Mouse (Mus musculus) midbrain, embryonic 13.5 days (tissue): Measurements from ENCODE around the gene Meltf. TPM values are rescaled to one million over a fixed set of nuclear protein-coding genes. Genes with fewer than 3 reads are reported as not detected.

Experiments used
- ATAC-seq: fragments of 200-750 bp; cut with Nextera tagmentation; 2 replicates; pipeline ENCODE4 v1.8.0; 2017; ENCODE audit warnings: mild to moderate bottlenecking, moderate TSS enrichment, moderate library complexity
- H3K27ac ChIP-seq: fragments of 300-500 bp; sonication (generic); 2 replicates; pipeline ENCODE4 v1.5.1; 2015; ENCODE audit warnings: inconsistent platforms, mild to moderate bottlenecking, moderate library complexity
- H3K27me3 ChIP-seq: fragments of 300-500 bp; sonication (generic); 2 replicates; pipeline ENCODE4 v1.6.1; 2015; ENCODE audit warnings: mild to moderate bottlenecking, inconsistent platforms
- H3K36me3 ChIP-seq: fragments of 300-500 bp; sonication (generic); 2 replicates; pipeline ENCODE4 v1.6.1; 2015; ENCODE audit warnings: mild to moderate bottlenecking, inconsistent platforms
- H3K4me1 ChIP-seq: fragments of 300-500 bp; sonication (generic); replicated peaks from 2 replicates; pipeline ENCODE4 v1.6.1; 2015; ENCODE audit warnings: inconsistent platforms
- H3K4me2 ChIP-seq: fragments of 300-500 bp; sonication (generic); replicated peaks from 2 replicates; pipeline ENCODE4 v1.6.1; 2015; ENCODE audit warnings: moderate library complexity, mild to moderate bottlenecking, inconsistent platforms
- H3K4me3 ChIP-seq: fragments of 300-500 bp; sonication (generic); replicated peaks from 2 replicates; pipeline ENCODE4 v1.5.1; 2015; ENCODE audit warnings: mild to moderate bottlenecking, inconsistent platforms
- H3K9ac ChIP-seq: fragments of 300-500 bp; sonication (generic); replicated peaks from 2 replicates; pipeline ENCODE4 v1.6.1; 2015; ENCODE audit warnings: mild to moderate bottlenecking, inconsistent platforms
- H3K9me3 ChIP-seq: fragments of 300-500 bp; sonication (generic); 2 replicates; pipeline ENCODE4 v1.6.1; 2016; ENCODE audit warnings: mild to moderate bottlenecking, inconsistent platforms
- WGBS: fragments of 180-500 bp; shearing (Covaris S2); methylation state at CpG from one replicate; pipeline ENCODE4 v1.1.7; 2015; 5-methylcytosine and 5-hydroxymethylcytosine counted together
- polyA plus RNA-seq: library from polyadenylated mRNA; unstranded; fragments of >200 nt; fragmentation: Nextera tagmentation; extraction: Ambion mirVana; gene quantifications from 2 replicates; pipeline ENCODE4 v1.2.1, GENCODE M21; 2015

The Meltf gene
- polyA plus RNA-seq, 1 experiment from 2014 or later: 0.16 TPM

DNA sequence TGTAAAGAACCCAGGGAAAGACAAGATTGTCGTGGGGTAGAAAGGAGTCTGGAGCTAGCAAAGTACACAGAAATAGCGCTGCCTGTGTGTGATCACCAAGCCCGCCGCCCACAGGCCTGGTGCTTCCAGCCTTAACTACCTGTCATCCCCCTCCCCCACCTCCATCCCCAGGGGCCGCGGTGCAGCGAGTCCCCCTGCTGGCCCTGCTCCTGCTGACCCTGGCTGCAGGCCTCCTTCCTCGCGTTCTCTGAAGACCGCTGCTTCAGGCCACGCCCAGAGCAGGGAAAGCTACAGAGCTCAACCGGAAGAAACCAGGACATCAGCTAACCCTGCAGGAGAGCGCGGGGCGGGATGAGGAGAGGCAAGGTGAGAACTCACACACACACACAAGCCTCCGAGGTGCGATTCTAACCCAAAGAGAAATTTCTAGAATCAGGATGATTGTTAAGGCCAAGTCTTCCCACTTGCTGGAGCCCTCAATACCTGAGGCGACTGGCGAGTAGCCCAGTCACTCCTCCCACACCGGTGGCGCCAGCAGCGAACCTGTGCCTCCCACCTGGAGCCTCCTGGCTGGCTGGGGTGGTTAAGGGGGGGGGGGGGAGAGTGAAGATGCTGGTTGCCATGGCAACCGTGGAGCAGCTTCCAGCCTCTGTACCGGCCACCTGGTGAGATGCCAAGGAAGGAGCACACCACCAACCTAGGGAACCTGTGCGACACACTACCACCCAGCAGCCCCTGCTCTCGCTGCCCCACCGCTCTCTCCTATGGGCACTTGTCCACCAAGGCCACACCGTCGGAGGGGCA lies 18.6 kb downstream of the Meltf start:
- H3K4me3 ChIP-seq: peak overlapping the region; percentile 26
- 0 out of 2 replicates have a peak, but pooled peaks cover 6% of the 10 kb centered on the region for H3K9me3 ChIP-seq
- 10% methylated on average over 29 of the region's 29 CpGs for WGBS
- peak; percentile 75 for ATAC-seq
- H3K9ac ChIP-seq: peak overlapping the region; percentile 59
- peaks cover 21% of the 10 kb centered on the region for H3K4me1 ChIP-seq
- H3K4me2 ChIP-seq: peak overlapping the region; percentile 53
- H3K27ac ChIP-seq: peak overlapping the region; percentile 65
- no peaks in the 10 kb centered on the region for H3K36me3 ChIP-seq
- H3K27me3 ChIP-seq: no peaks in the 10 kb centered on the region

DNA sequence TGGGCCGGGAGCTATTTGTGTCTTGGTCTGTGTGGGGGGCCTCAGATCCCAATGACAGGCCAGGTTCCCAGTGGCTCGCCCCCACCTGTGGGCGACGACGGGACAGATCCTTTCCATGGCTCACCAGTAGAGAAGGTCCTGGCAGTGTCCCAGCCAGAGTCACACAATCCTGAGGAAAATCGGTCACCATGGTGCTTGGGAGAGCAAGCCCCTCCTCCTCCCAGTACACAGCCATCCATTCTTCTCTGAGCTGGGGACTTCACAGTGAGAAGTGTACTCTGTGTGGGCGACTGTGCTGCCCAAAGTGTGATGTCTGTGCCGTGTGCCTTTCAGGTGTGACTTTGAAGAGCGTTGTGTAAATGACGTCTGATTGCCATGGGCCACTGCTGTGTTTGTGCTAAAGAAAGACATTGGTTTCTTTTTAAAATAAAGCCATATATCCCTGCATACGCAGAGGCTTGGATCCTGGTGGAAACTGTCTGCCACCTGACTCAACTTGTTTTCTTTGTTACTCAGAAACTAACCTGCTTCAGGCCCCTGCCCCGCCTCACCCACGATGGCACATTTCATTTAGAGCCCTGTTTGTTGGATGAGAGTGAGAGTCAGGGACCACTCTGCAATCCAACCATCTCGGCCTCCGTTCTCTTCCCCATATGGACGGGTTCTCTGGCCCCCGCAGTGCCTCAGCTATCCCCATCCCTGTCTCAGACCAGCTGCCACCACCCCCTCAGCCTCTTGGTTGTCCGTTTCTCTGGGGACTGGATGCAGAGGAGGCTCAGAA lies 20.1 kb downstream of the Meltf start:
- Histone ChIP-seq H3K27me3 (no peaks in the 10 kb centered on the region), H3K4me3 (no peak overlapping the region), H3K9ac (no peak overlapping the region), H3K4me1 (peaks cover 21% of the 10 kb centered on the region), H3K36me3 (no peaks in the 10 kb centered on the region), H3K27ac (peak overlapping the region; percentile 25; the same call in 1 of the 2 replicates), H3K4me2 (no peak overlapping the region), H3K9me3 (0 out of 2 replicates have a peak, but pooled peaks cover 6% of the 10 kb centered on the region)
- peak; percentile 72; the same call in 1 of the 2 replicates for ATAC-seq
- WGBS: 75% methylated on average over 18 of the region's 18 CpGs

DNA sequence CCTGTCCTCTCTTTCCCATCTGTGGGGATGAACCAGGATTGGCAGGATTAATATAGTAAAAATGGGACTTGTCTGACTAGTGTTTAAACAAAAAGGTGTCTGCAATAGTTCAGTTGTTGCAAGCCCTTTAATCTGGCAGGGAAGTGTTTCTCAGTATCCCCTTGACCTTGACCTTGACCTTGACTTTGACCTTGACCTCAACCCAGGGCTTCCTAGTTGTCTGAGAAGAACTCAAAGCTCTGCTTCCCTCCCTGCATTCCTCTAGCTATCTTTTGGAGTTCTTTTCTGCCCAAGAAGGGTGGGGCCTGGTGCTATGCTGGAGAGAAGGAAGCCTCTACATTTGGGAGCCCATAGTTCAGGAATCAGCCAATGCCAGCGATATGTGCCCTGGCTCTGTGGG lies 23.3 kb downstream of the Meltf start:
- Histone ChIP-seq H3K27me3 (no peaks in the 10 kb centered on the region), H3K27ac (no peak overlapping the region), H3K36me3 (no peaks in the 10 kb centered on the region), H3K9me3 (0 out of 2 replicates have a peak, but pooled peaks cover 6% of the 10 kb centered on the region), H3K4me3 (no peak overlapping the region), H3K9ac (no peak overlapping the region), H3K4me2 (no peak overlapping the region), H3K4me1 (peaks cover 31% of the 10 kb centered on the region)
- 100% methylated on average over 1 of the region's 1 CpGs for WGBS
- no peak for ATAC-seq

DNA sequence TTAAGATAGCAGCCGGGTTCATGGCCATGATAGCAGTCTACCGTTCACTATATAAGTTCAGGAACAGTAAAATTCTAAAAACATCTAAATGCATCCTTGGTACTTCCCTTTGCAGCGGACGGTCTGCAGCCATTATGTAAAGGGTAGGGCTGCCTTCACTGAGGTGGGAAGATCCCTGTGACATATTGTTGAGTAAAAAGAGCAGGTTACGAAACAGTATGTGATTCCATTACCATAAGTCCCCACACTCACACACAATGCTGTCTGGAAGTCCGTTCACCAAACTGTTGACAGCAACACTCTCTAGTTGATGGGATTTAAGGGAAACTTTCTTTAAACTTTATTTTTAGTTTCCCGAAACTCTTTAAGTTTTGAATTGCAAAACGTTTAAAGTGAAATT lies 24.6 kb downstream of the Meltf start:
- Histone ChIP-seq H3K27me3 (no peaks in the 10 kb centered on the region), H3K4me1 (peaks cover 18% of the 10 kb centered on the region), H3K36me3 (no peaks in the 10 kb centered on the region), H3K9ac (no peak overlapping the region), H3K4me3 (no peak overlapping the region), H3K9me3 (0 out of 2 replicates have a peak, but pooled peaks cover 6% of the 10 kb centered on the region), H3K27ac (no peak overlapping the region), H3K4me2 (no peak overlapping the region)
- ATAC-seq: no peak
- 90% methylated on average over 8 of the region's 8 CpGs for WGBS

DNA sequence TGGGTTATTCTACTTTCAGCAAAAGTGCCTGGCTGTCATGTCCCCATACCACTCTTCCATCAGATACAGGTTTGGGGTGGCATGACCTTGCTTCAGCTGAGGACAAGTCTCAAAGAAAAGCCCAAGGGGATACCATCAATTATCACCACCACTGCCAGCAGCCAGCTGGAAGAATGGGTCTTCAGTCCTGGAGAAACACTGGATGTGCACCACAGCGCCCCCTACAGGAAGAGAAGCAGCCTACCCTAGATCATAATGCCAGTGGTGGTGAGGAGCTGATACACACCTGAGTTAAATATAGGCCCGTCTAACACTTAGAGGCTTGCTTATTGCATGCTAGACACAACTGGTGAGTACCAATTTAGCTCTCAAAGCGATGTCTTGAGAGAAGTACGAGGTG lies 26.7 kb downstream of the Meltf start:
- 0 out of 2 replicates have a peak, but pooled peaks cover 2% of the 10 kb centered on the region for H3K9me3 ChIP-seq
- no peak overlapping the region for H3K27ac ChIP-seq
- H3K36me3 ChIP-seq: no peaks in the 10 kb centered on the region
- WGBS: 81% methylated on average over 4 of the region's 4 CpGs
- ATAC-seq: no peak
- no peaks in the 10 kb centered on the region for H3K27me3 ChIP-seq
- no peak overlapping the region for H3K4me3 ChIP-seq
- H3K4me2 ChIP-seq: no peak overlapping the region
- H3K4me1 ChIP-seq: peaks cover 14% of the 10 kb centered on the region
- no peak overlapping the region for H3K9ac ChIP-seq

DNA sequence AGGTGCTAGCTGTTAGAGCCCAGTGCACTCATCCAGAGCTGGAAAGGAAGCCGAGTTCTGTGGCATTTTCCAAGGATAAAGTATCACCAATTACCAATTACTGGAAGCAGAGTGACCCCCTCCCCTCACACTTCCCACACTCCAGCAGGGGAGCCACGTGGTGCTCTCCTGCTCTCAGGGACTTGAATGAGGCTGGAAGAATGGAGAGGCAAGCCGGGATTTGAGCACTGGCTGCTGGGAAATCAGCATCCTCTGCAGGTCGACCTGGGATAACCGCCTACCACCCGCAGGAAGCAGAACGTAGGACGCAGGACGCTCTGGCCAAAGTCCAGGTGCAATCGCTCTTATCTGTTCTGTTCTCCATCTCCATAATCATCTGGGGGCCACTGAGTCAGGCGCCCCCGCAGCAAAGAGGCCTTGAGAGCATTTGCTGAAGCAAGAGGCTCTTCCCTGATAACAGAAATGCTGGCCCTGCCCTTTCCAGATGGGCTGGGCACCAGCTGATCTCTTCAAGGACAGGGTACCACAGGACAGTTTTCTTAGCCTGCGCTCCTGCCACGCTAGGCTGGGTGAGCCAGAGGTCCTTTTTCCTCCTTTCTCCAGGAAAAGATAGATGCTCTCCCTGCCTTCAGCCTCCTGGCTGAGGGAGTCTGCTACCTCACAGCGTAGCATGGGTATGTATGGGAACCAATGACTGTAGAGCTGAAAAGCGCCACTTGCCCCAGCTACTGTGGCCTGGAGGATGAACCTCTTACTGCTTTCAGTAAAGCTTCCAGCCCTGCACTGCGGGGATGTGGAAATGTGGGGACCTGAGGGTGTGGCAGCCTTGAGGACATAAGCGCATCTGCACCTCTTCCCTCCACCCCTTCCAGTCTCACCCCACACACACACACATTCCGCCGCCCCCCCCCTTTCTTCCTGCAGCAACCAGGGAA lies 27.5 kb downstream of the Meltf start:
- Histone ChIP-seq H3K9ac (no peak overlapping the region), H3K4me1 (peaks cover 14% of the 10 kb centered on the region), H3K4me3 (no peak overlapping the region), H3K36me3 (no peaks in the 10 kb centered on the region), H3K4me2 (peak overlapping the region; percentile 40), H3K27me3 (no peaks in the 10 kb centered on the region), H3K9me3 (no peaks in the 10 kb centered on the region), H3K27ac (no peak overlapping the region)
- ATAC-seq: peak; percentile 50; the same call in 1 of the 2 replicates
- 35% methylated on average over 19 of the region's 20 CpGs for WGBS

DNA sequence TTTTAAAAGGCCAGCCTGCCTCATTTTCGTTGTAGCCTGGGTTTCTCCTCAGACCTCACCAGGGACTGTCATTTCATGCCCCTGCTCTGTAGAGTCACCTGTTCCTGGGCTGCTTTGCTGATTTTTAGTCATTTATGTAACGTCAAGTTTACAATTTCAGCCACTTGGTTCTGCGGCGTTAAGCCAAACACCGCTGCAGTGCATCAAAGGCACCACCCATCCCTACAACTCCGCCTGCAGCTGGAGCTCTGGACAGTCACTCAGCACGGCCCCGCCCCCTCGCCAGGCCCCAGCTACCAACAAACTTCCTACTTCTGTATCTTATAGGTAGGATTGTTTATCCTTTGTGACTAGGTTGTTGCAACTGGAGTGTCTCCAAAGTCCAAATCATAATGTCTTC lies 28.3 kb downstream of the Meltf start:
- H3K9ac ChIP-seq: no peak overlapping the region
- H3K9me3 ChIP-seq: no peaks in the 10 kb centered on the region
- no peak overlapping the region for H3K4me3 ChIP-seq
- no peak overlapping the region for H3K27ac ChIP-seq
- peak; percentile 38; the same call in 1 of the 2 replicates for ATAC-seq
- H3K36me3 ChIP-seq: no peaks in the 10 kb centered on the region
- no peaks in the 10 kb centered on the region for H3K27me3 ChIP-seq
- 11% methylated on average over 9 of the region's 9 CpGs for WGBS
- peak overlapping the region; percentile 40 for H3K4me2 ChIP-seq
- peaks cover 14% of the 10 kb centered on the region for H3K4me1 ChIP-seq

DNA sequence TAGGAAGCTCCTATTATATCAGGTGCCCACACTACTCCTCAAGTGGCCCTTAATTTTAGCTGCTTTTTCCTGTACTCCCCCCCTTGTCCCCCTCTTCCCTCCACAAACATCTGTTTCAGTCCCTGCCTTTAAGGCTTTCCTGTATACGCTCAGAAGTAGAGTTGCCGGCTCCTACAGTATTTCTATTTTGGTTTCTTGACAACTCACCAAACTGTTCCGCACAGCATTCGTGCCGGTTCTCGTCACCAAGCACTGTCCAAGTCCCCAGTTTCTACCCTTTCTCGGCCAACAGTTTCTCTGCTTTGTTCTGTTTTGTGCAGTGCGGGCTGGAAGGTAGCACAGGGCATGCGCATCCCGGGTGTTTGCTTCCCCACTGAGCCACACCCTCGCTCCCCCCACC lies 30.3 kb downstream of the Meltf start:
- no peak overlapping the region for H3K9ac ChIP-seq
- H3K27me3 ChIP-seq: no peaks in the 10 kb centered on the region
- H3K4me3 ChIP-seq: no peak overlapping the region
- H3K4me2 ChIP-seq: no peak overlapping the region
- H3K9me3 ChIP-seq: no peaks in the 10 kb centered on the region
- WGBS: 71% methylated on average over 11 of the region's 11 CpGs
- no peaks in the 10 kb centered on the region for H3K36me3 ChIP-seq
- H3K4me1 ChIP-seq: peaks cover 14% of the 10 kb centered on the region
- ATAC-seq: no peak
- H3K27ac ChIP-seq: no peak overlapping the region

DNA sequence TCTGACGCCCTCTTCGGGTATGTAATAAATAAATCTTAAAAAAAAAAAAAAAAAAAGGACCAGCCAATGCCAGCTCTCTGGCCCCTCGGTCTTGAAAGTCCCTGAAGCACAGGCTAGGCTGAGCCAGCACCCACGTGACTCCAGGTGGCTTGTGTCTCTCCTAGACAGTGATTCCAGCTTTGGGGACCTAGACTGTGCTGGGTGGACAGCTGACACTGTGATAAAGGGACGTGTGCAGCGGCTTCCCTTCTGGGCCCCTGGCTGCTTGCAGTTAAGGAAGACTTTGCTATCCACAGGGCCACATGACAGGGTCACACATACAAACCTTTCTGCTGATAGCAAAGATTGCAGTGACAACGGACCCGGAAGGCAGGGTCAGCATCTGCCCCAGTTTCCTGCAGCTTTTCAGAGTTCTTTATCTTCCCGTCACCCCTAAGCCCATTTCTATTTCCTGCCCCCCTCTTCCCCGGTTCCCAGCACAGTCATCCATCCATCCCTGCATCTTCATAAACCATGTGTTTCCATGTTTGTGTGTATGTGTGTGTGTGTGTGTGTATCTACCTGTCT lies 31.8 kb downstream of the Meltf start:
- Histone ChIP-seq H3K9ac (no peak overlapping the region), H3K36me3 (no peaks in the 10 kb centered on the region), H3K4me1 (peaks cover 14% of the 10 kb centered on the region), H3K4me2 (no peak overlapping the region), H3K9me3 (no peaks in the 10 kb centered on the region), H3K27ac (no peak overlapping the region), H3K4me3 (no peak overlapping the region), H3K27me3 (no peaks in the 10 kb centered on the region)
- WGBS: 80% methylated on average over 10 of the region's 10 CpGs
- ATAC-seq: no peak

DNA sequence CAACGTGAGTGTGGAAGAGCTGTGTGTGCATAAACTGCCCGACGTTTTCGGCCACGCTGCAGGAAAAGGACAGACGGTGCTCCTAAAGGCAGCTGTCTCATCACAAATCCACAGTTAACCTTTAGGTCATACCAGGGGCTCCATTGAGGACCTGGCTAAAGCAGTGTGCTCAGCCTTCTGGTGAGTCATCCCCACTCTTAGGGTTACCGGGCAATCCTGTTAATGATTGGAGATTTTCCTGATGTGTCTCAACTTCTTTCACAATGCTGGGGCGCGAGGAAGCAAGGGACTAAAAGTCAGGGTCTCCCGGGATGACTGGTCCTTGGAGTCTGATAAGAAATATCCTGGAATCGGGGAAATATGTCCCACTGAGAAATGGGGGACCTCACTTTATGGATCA lies 39.2 kb downstream of the Meltf start:
- H3K9ac ChIP-seq: no peak overlapping the region

DNA sequence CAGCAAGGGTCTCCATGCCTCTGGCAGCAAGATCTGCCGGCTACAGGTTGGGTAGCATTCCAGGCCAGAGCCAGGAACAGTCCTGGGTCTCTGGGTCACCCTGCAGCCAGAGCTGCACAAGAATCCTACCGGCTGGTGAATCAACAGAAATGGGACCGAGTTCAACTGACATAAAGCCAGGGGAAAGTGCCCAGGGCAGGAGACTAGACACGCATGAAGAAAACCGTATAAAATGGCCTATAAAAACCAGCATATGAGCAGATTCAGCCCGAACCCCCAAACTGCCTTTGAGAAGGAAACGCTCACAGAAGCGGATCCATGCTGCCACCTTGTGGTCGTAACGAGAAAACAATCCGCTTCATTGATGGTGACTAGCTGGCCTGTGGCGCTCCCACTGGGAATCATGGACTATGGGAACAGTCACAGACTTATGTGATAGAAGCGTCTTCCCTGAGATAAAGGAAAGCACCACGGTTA lies 39.7 kb downstream of the Meltf start:
- WGBS: 4% methylated on average over 14 of the region's 14 CpGs
- Histone ChIP-seq H3K27me3 (no peaks in the 10 kb centered on the region), H3K4me3 (no peak overlapping the region), H3K27ac (no peak overlapping the region), H3K4me1 (no peaks in the 10 kb centered on the region; the same call in 1 of the 2 replicates), H3K9me3 (no peaks in the 10 kb centered on the region), H3K4me2 (peak overlapping the region; percentile 38), H3K36me3 (no peaks in the 10 kb centered on the region), H3K9ac (no peak overlapping the region; the same call in 1 of the 2 replicates)
- ATAC-seq: peak; percentile 62

More for the DNA sequence above, 39.2 kb downstream of the Meltf start:
- Histone ChIP-seq H3K36me3 (no peaks in the 10 kb centered on the region), H3K4me1 (no peaks in the 10 kb centered on the region; the same call in 1 of the 2 replicates), H3K27me3 (no peaks in the 10 kb centered on the region), H3K27ac (no peak overlapping the region), H3K9me3 (no peaks in the 10 kb centered on the region), H3K4me3 (no peak overlapping the region), H3K4me2 (no peak overlapping the region)
- ATAC-seq: no peak
- WGBS: 85% methylated on average over 11 of the region's 11 CpGs
